29 mouse cellular contexts compared by ENCODE assay signal in the genomic region with DNA sequence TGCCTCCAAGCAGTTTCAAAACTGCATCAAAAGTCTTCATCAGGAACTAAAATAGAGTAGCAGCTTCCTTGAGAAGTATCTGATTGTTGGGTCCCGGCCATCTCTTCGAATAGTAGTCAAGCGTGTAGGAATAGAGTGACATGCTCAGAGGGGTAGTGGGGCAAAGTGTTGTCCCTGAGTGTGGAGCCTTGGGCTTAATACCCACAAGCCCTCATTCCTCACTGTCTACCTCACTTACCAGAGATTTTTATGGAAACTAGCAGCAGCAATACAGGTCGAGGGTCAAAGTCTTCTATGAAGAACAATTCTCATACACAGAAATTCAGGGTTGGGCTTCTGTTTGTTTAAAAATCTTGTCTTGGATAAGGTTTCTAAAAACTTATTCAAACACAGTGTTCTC. TPM values are rescaled to one million over a fixed set of nuclear protein-coding genes. Genes with fewer than 3 reads are reported as not detected.
"Had no signal": no experiment of that assay in that cellular context is flagged by ENCODE, and none has a peak within 500 bp of the region (broad histone marks: within the 10 kb centered on the region; RNA-seq: fewer than 3 reads in every experiment).

No protein-coding gene starts in this region.

- ATAC-seq: forebrain, embryonic 13.5 days; forebrain, embryonic 14.5 days; forebrain, embryonic 15.5 days; forebrain, embryonic 16.5 days; forebrain, postnatal 0 days had no signal

- H3K4me3 ChIP-seq: embryonic facial prominence, embryonic 10.5 days; embryonic facial prominence, embryonic 12.5 days; embryonic facial prominence, embryonic 13.5 days; embryonic facial prominence, embryonic 15.5 days; erythroblast, embryonic 14.5 days; forebrain, embryonic 10.5 days; forebrain, embryonic 12.5 days; forebrain, embryonic 13.5 days; forebrain, embryonic 15.5 days; gastrocnemius, adult 2 months; heart, adult 2 months had no signal

- H3K9ac ChIP-seq: embryonic facial prominence, embryonic 12.5 days; embryonic facial prominence, embryonic 13.5 days; embryonic facial prominence, embryonic 15.5 days; forebrain, embryonic 12.5 days; forebrain, embryonic 13.5 days; forebrain, embryonic 15.5 days; forebrain, postnatal 0 days had no signal

- H3K4me1 ChIP-seq: embryonic facial prominence, embryonic 10.5 days; embryonic facial prominence, embryonic 12.5 days; embryonic facial prominence, embryonic 13.5 days; embryonic facial prominence, embryonic 15.5 days; forebrain, embryonic 10.5 days; forebrain, embryonic 13.5 days; forebrain, embryonic 15.5 days had no signal

- H3K9me3 ChIP-seq: embryonic facial prominence, embryonic 10.5 days; embryonic facial prominence, embryonic 12.5 days; embryonic facial prominence, embryonic 13.5 days; embryonic facial prominence, embryonic 15.5 days; forebrain, embryonic 10.5 days; forebrain, embryonic 12.5 days; forebrain, embryonic 13.5 days; forebrain, embryonic 15.5 days had no signal

- H3K36me3 ChIP-seq: embryonic facial prominence, embryonic 10.5 days; embryonic facial prominence, embryonic 12.5 days; embryonic facial prominence, embryonic 13.5 days; embryonic facial prominence, embryonic 15.5 days; forebrain, embryonic 10.5 days; forebrain, embryonic 12.5 days; forebrain, embryonic 15.5 days had no signal

- H3K27ac ChIP-seq: embryonic facial prominence, embryonic 10.5 days; embryonic facial prominence, embryonic 12.5 days; embryonic facial prominence, embryonic 13.5 days; embryonic facial prominence, embryonic 15.5 days; forebrain, embryonic 10.5 days; forebrain, embryonic 12.5 days; forebrain, embryonic 13.5 days; forebrain, embryonic 15.5 days; gastrocnemius, adult 2 months; heart, adult 2 months had no signal

- DNase-seq: cerebellum, adult 8-10 months; cerebellum, adult 9-10 months; cerebellum, adult 9-11 months; cerebellum, postnatal 10 days; cerebellum, postnatal 14 days; cerebellum, postnatal 25 days; cerebellum, postnatal 36 days; embryo, embryonic 11 days; forebrain, postnatal 0 days; gastrocnemius, adult 2 months; gastrocnemius, postnatal 10 days; gastrocnemius, postnatal 14 days; gastrocnemius, postnatal 25 days; gastrocnemius, postnatal 36 days; heart, adult 11 months; heart, adult 18-20 months; heart, adult 2 months had no signal

- H3K4me2 ChIP-seq: embryonic facial prominence, embryonic 12.5 days; embryonic facial prominence, embryonic 13.5 days; embryonic facial prominence, embryonic 15.5 days; forebrain, embryonic 12.5 days; forebrain, embryonic 13.5 days; forebrain, embryonic 15.5 days had no signal

- H3K27me3 ChIP-seq: embryonic facial prominence, embryonic 12.5 days; embryonic facial prominence, embryonic 13.5 days; embryonic facial prominence, embryonic 15.5 days; forebrain, embryonic 12.5 days; forebrain, embryonic 15.5 days had no signal

RNA-seq across cellular contexts. Expression of gene Rtp1, which starts 21.9 kb away (rescaled TPM):
- polyA plus RNA-seq: embryonic facial prominence, embryonic 10.5 days; embryonic facial prominence, embryonic 11.5 days; erythroblast, embryonic 14.5 days; forebrain, embryonic 10.5 days; forebrain, embryonic 13.5 days; forebrain, embryonic 16.5 days; heart, adult 2 months had no signal
